Comparison of ENCODE assay signal across 8 mouse cellular contexts in genomic region chr11:69035411-69035810, GRCm38 (mm10). TPM values are rescaled to one million over a fixed set of nuclear protein-coding genes. Genes with fewer than 3 reads are reported as not detected.
DNase-seq lines count a peak whose midpoint lies in the region; ATAC-seq and TF ChIP-seq lines count a peak whose summit lies in the region.

No protein-coding gene starts in this region.

- peaks cover 59% of the 10 kb centered on the region for H3K36me3 ChIP-seq in heart, embryonic 10.5 days
- peaks cover 37% of the 10 kb centered on the region for H3K36me3 ChIP-seq in ES-E14 (ENCODE audit: control insufficient read depth, insufficient read depth, low read length, poor library complexity, severe bottlenecking)
- H3K36me3 ChIP-seq in heart, embryonic 15.5 days = peaks cover 46% of the 10 kb centered on the region
- peaks cover 14% of the 10 kb centered on the region; the same call in 1 of the 2 replicates for H3K36me3 ChIP-seq in liver, embryonic 16.5 days (ENCODE audit: control insufficient read depth, insufficient read depth)

- intact Hi-C loops in heart, postnatal 25 days (cut with DNase I) = loop anchor here (2.0 to 5.0 kb wide), 3 partner anchors 19 to 128 kb away; partner anchors contain the start of gene Slc25a35

- H3K9me3 ChIP-seq in heart, embryonic 10.5 days = no peaks in the 10 kb centered on the region
- no peaks in the 10 kb centered on the region for H3K9me3 ChIP-seq in ES-E14 (ENCODE audit: control insufficient read depth, insufficient read depth, low read depth, low read length)
- H3K9me3 ChIP-seq in heart, embryonic 15.5 days (replicated peaks) = no peaks in the 10 kb centered on the region
- no peaks in the 10 kb centered on the region for H3K9me3 ChIP-seq in liver, embryonic 16.5 days (replicated peaks; ENCODE audit: control insufficient read depth, low read length)

- WGBS in heart, embryonic 10.5 days = 81% methylated on average over 9 of the region's 9 CpGs
- WGBS in heart, embryonic 15.5 days = 80% methylated on average over 9 of the region's 9 CpGs
- WGBS in liver, embryonic 16.5 days (ENCODE audit: insufficient replicate concordance) = 79% methylated on average over 9 of the region's 9 CpGs

- peak overlapping the region; percentile 52 for H3K9ac ChIP-seq in ES-E14 (ENCODE audit: insufficient read depth, low read depth, low read length, poor library complexity, severe bottlenecking)
- no peak overlapping the region for H3K9ac ChIP-seq in heart, embryonic 15.5 days
- H3K9ac ChIP-seq in liver, embryonic 16.5 days (ENCODE audit: low read depth, low read length) = no peak overlapping the region

- peak overlapping the region; percentile 59; the same call in 1 of the 2 replicates for H3K4me2 ChIP-seq in heart, embryonic 15.5 days
- peak overlapping the region; percentile 91; the same call in 1 of the 2 replicates for H3K4me2 ChIP-seq in liver, embryonic 16.5 days (ENCODE audit: low read depth, low read length)

- DNase-seq in heart, embryonic 10.5 days (ENCODE audit: low spot score) = no peak
- no peak for DNase-seq in heart, postnatal 25 days (ENCODE audit: low spot score)
- no peak for DNase-seq in ES-E14 (ENCODE audit: low read depth, low spot score)
- DNase-seq in ovary, adult 18-20 months (ENCODE audit: low spot score) = no peak
- no peak for DNase-seq in Muller cell, postnatal 12 days (ENCODE audit: inconsistent ontology term)
- DNase-seq in thymus, postnatal 14 days = no peak

- peak overlapping the region; percentile 77 for H3K4me3 ChIP-seq in heart, embryonic 10.5 days
- peak overlapping the region; percentile 11 to 52 for H3K4me3 ChIP-seq in ES-E14 (ENCODE audit: insufficient read depth in 1 of 2, low read depth in 1 of 2, low read length in 2 of 2, poor library complexity in 1 of 2, severe bottlenecking in 1 of 2)
- 0 out of 2 replicates have a peak overlapping the region, but pooled peaks have one; percentile 73 for H3K4me3 ChIP-seq in heart, embryonic 15.5 days
- no peak overlapping the region for H3K4me3 ChIP-seq in liver, embryonic 16.5 days (ENCODE audit: low read depth, low read length)

- no peak for ATAC-seq in heart, embryonic 15.5 days (replicated peaks; ENCODE audit: insufficient number of reproducible peaks, insufficient read depth, low FRiP score, low read depth)
- no peak for ATAC-seq in liver, embryonic 16.5 days (ENCODE audit: low read depth)

- H3K27ac ChIP-seq in heart, embryonic 10.5 days = peak overlapping the region; percentile 77
- peak overlapping the region; percentile 16; the same call in 1 of the 2 replicates for H3K27ac ChIP-seq in ES-E14 (ENCODE audit: insufficient read depth, low read depth, low read length, poor library complexity, severe bottlenecking)
- peak overlapping the region; percentile 43; the same call in 1 of the 2 replicates for H3K27ac ChIP-seq in heart, embryonic 15.5 days
- H3K27ac ChIP-seq in liver, embryonic 16.5 days (ENCODE audit: low read length) = no peak overlapping the region; the same call in 1 of the 2 replicates

- no peaks in the 10 kb centered on the region for H3K27me3 ChIP-seq in heart, embryonic 10.5 days (ENCODE audit: insufficient read depth, poor library complexity, severe bottlenecking)
- H3K27me3 ChIP-seq in heart, embryonic 15.5 days = no peaks in the 10 kb centered on the region
- no peaks in the 10 kb centered on the region for H3K27me3 ChIP-seq in liver, embryonic 16.5 days (ENCODE audit: control insufficient read depth, insufficient read depth, low read depth, low read length)

- H3K4me1 ChIP-seq in heart, embryonic 10.5 days = peaks cover 30% of the 10 kb centered on the region
- H3K4me1 ChIP-seq in ES-E14 (ENCODE audit: control insufficient read depth in 2 of 2, insufficient read depth in 2 of 2, low read length in 2 of 2, poor library complexity in 1 of 2) = peaks cover 1 to 20% of the 10 kb centered on the region in 2 experiments; a peak in 2 of 4 replicates
- H3K4me1 ChIP-seq in heart, embryonic 15.5 days (replicated peaks) = peaks cover 26% of the 10 kb centered on the region
- peaks cover 28% of the 10 kb centered on the region for H3K4me1 ChIP-seq in liver, embryonic 16.5 days (ENCODE audit: control insufficient read depth, low read depth, low read length)

- in situ Hi-C loops in ES-E14 (cut with MboI; ENCODE audit: low sequenced_read_pairs in 2 of 2, unreplicated experiment in 2 of 2) = no loop called here

TF ChIP-seq in ES-E14, 5 proteins besides CTCF, POLR2A, EP300 and RAD21:
- no peak for TF ChIP-seq CHD2 (IDR thresholded peaks at IDR 0.05; ENCODE audit: low read depth, low read length)
- TF ChIP-seq HCFC1 (IDR thresholded peaks at IDR 0.05; ENCODE audit: borderline replicate concordance, insufficient read depth, low read length) = no peak
- TF ChIP-seq MAFK (IDR thresholded peaks at IDR 0.05; ENCODE audit: insufficient read depth, low read depth, low read length) = no peak
- TF ChIP-seq ZNF384 (IDR thresholded peaks at IDR 0.05; ENCODE audit: low read depth, low read length) = no peak
- TF ChIP-seq ZC3H11A (IDR thresholded peaks at IDR 0.05; ENCODE audit: borderline replicate concordance, low read depth, low read length) = no peak
TF ChIP-seq in ES-E14: peak in this region for 0.

RNA-seq across cellular contexts. Expression of gene Aurkb, which starts 10.0 kb away (rescaled TPM):
- polyA plus RNA-seq in heart, embryonic 10.5 days (2016; fragmentation: Nextera tagmentation; extraction: Ambion mirVana) = 110 and 147 TPM in 2 replicates
- total RNA-seq in heart, postnatal 25 days (2021) = 1 to 10 TPM in 1 of 2 experiments, under 1 TPM in 1; 0.62 to 1.2 TPM
- 71.7 and 81.1 TPM in 2 replicates for total RNA-seq in ES-E14 (2012; rRNA removed)
- polyA plus RNA-seq in heart, embryonic 15.5 days (2015; fragmentation: Nextera tagmentation; extraction: Ambion mirVana) = 64.3 and 92.4 TPM in 2 replicates
- 101 and 107 TPM in 2 replicates for polyA plus RNA-seq in liver, embryonic 16.5 days (2015; fragmentation: Nextera tagmentation; extraction: Ambion mirVana)

RNA-seq across cellular contexts. Expression of gene Ctc1, which starts 19.7 kb away (rescaled TPM):
- polyA plus RNA-seq in heart, embryonic 10.5 days (2016; fragmentation: Nextera tagmentation; extraction: Ambion mirVana) = 69.0 and 76.7 TPM in 2 replicates
- 10 to 100 TPM; 11.5 to 13.7 TPM for total RNA-seq in heart, postnatal 25 days (2021)
- total RNA-seq in ES-E14 (2012; rRNA removed) = 50.9 and 79.5 TPM in 2 replicates
- 38.3 and 47.5 TPM in 2 replicates for polyA plus RNA-seq in heart, embryonic 15.5 days (2015; fragmentation: Nextera tagmentation; extraction: Ambion mirVana)
- 17.2 and 23.0 TPM in 2 replicates for polyA plus RNA-seq in liver, embryonic 16.5 days (2015; fragmentation: Nextera tagmentation; extraction: Ambion mirVana)

RNA-seq across cellular contexts. Expression of gene Borcs6, which starts 24.1 kb away (rescaled TPM):
- 8.2 and 9.0 TPM in 2 replicates for polyA plus RNA-seq in heart, embryonic 10.5 days (2016; fragmentation: Nextera tagmentation; extraction: Ambion mirVana)
- 10 to 100 TPM; 14.4 to 16.4 TPM for total RNA-seq in heart, postnatal 25 days (2021)
- 4.5 and 6.2 TPM in 2 replicates for total RNA-seq in ES-E14 (2012; rRNA removed)
- 10.5 and 11.7 TPM in 2 replicates for polyA plus RNA-seq in heart, embryonic 15.5 days (2015; fragmentation: Nextera tagmentation; extraction: Ambion mirVana)
- 3.1 and 3.6 TPM in 2 replicates for polyA plus RNA-seq in liver, embryonic 16.5 days (2015; fragmentation: Nextera tagmentation; extraction: Ambion mirVana)

RNA-seq across cellular contexts. Expression of gene Pfas, which starts 27.2 kb away (rescaled TPM):
- 30.9 and 35.6 TPM in 2 replicates for polyA plus RNA-seq in heart, embryonic 10.5 days (2016; fragmentation: Nextera tagmentation; extraction: Ambion mirVana)
- total RNA-seq in heart, postnatal 25 days (2021) = 1 to 10 TPM; 5.6 to 6.8 TPM
- total RNA-seq in ES-E14 (2012; rRNA removed) = 119 and 149 TPM in 2 replicates
- polyA plus RNA-seq in heart, embryonic 15.5 days (2015; fragmentation: Nextera tagmentation; extraction: Ambion mirVana) = 14.9 and 18.7 TPM in 2 replicates
- polyA plus RNA-seq in liver, embryonic 16.5 days (2015; fragmentation: Nextera tagmentation; extraction: Ambion mirVana) = 13.7 and 15.4 TPM in 2 replicates

RNA-seq across cellular contexts. Expression of gene Tmem107, which starts 35.2 kb away (rescaled TPM):
- 29.1 and 30.4 TPM in 2 replicates for polyA plus RNA-seq in heart, embryonic 10.5 days (2016; fragmentation: Nextera tagmentation; extraction: Ambion mirVana)
- 1 to 10 TPM; 4.4 to 9.8 TPM for total RNA-seq in heart, postnatal 25 days (2021)
- total RNA-seq in ES-E14 (2012; rRNA removed) = 38.6 and 38.8 TPM in 2 replicates
- polyA plus RNA-seq in heart, embryonic 15.5 days (2015; fragmentation: Nextera tagmentation; extraction: Ambion mirVana) = 37.0 and 40.9 TPM in 2 replicates
- polyA plus RNA-seq in liver, embryonic 16.5 days (2015; fragmentation: Nextera tagmentation; extraction: Ambion mirVana) = 20.2 and 21.7 TPM in 2 replicates
